ENCODE assay signal across 29 mouse cellular contexts in genomic region chr17:45929591-45929990, GRCm38 (mm10).
DNase-seq lines count a peak whose midpoint lies in the region; ATAC-seq and TF ChIP-seq lines count a peak whose summit lies in the region.
"Had no signal": no experiment of that assay in that cellular context is flagged by ENCODE, and none has a peak within 500 bp of the region (broad histone marks: within the 10 kb centered on the region; RNA-seq: fewer than 3 reads in every experiment).

No protein-coding gene starts in this region.

- 0 out of 2 replicates have a peak, but pooled peaks have one; percentile 1 for TF ChIP-seq CTCF in lung, embryonic 14.5 days (IDR thresholded peaks at IDR 0.05; ENCODE audit: low read depth)

- WGBS in lung, embryonic 14.5 days = 62% methylated on average over 7 of the region's 7 CpGs
- WGBS in limb, embryonic 10.5 days = 50% methylated on average over 7 of the region's 7 CpGs

- ATAC-seq in lung, embryonic 14.5 days (ENCODE audit: insufficient read depth) = no peak
- ATAC-seq: activated CD4-positive, CD25-positive, alpha-beta regulatory T cell, adult 4 months; forebrain, postnatal 0 days; inflammation-experienced regulatory T-cells, adult 6 months had no signal

- peak; percentile 19 for DNase-seq in embryo, embryonic 11 days
- DNase-seq in embryo, embryonic 10.5 days (ENCODE audit: low spot score) = no peak
- no peak for DNase-seq in lung, embryonic 14.5 days
- DNase-seq in lung, postnatal 4 days = no peak
- DNase-seq in limb, embryonic 10.5 days (ENCODE audit: low spot score) = peak; percentile 57
- no peak for DNase-seq in yolk sac, embryonic 10.5 days (ENCODE audit: low spot score)
- DNase-seq in cerebellum, postnatal 10 days = no peak
- DNase-seq: adrenal gland, postnatal 10 days; cerebellum, adult 2 months; cerebellum, postnatal 36 days; forebrain, postnatal 0 days; gastrocnemius, postnatal 25 days; heart, adult 18-20 months; heart, postnatal 14 days; kidney, adult 2 months; lung, adult 18-20 months; lung, postnatal 14 days; right cerebral cortex, adult 18-20 months; right cerebral cortex, postnatal 4 days; thymus, postnatal 36 days had no signal

- H3K36me3 ChIP-seq in lung, embryonic 14.5 days (ENCODE audit: insufficient read depth) = no peaks in the 10 kb centered on the region
- no peaks in the 10 kb centered on the region for H3K36me3 ChIP-seq in limb, embryonic 10.5 days
- no peaks in the 10 kb centered on the region for H3K36me3 ChIP-seq in myocyte (ENCODE audit: control insufficient read depth, insufficient read depth)
- H3K36me3 ChIP-seq: heart, embryonic 13.5 days; midbrain, embryonic 13.5 days; neural tube, embryonic 15.5 days; stomach, embryonic 15.5 days had no signal

- H3K79me2 ChIP-seq in myocyte (ENCODE audit: control insufficient read depth, insufficient read depth) = no peaks in the 10 kb centered on the region

- H3K27me3 ChIP-seq in lung, embryonic 14.5 days (ENCODE audit: insufficient read depth, low read length) = no peaks in the 10 kb centered on the region
- no peaks in the 10 kb centered on the region for H3K27me3 ChIP-seq in limb, embryonic 10.5 days (ENCODE audit: low read depth, poor library complexity, severe bottlenecking)
- H3K27me3 ChIP-seq in myocyte (ENCODE audit: control insufficient read depth, insufficient read depth, insufficient read length) = no peaks in the 10 kb centered on the region
- H3K27me3 ChIP-seq: heart, embryonic 13.5 days; neural tube, embryonic 15.5 days; stomach, embryonic 15.5 days had no signal

- 0 out of 2 replicates have a peak, but pooled peaks cover 2% of the 10 kb centered on the region for H3K4me1 ChIP-seq in lung, embryonic 14.5 days (ENCODE audit: insufficient read depth)
- H3K4me1 ChIP-seq in limb, embryonic 10.5 days = peaks cover 69% of the 10 kb centered on the region
- H3K4me1 ChIP-seq: neural tube, embryonic 15.5 days; stomach, embryonic 15.5 days had no signal

- no peak overlapping the region for H3K27ac ChIP-seq in lung, embryonic 14.5 days (ENCODE audit: low read depth)
- peak overlapping the region; percentile 87 for H3K27ac ChIP-seq in limb, embryonic 10.5 days
- H3K27ac ChIP-seq: heart, embryonic 13.5 days; hindbrain, embryonic 14.5 days; kidney, postnatal 0 days; midbrain, embryonic 13.5 days; neural tube, embryonic 15.5 days; stomach, embryonic 15.5 days had no signal

- H3K4me2 ChIP-seq in lung, embryonic 14.5 days = no peak overlapping the region
- peak overlapping the region; percentile 24 for H3K4me2 ChIP-seq in myocyte (ENCODE audit: low read depth)
- H3K4me2 ChIP-seq: heart, embryonic 13.5 days; hindbrain, embryonic 14.5 days; midbrain, embryonic 13.5 days; neural tube, embryonic 15.5 days; stomach, embryonic 15.5 days had no signal

- no peak overlapping the region for H3ac ChIP-seq in myocyte (ENCODE audit: control insufficient read depth, insufficient read length)

- H3K9me3 ChIP-seq in lung, embryonic 14.5 days (ENCODE audit: low read depth, low read length) = no peaks in the 10 kb centered on the region
- H3K9me3 ChIP-seq in limb, embryonic 10.5 days (replicated peaks) = no peaks in the 10 kb centered on the region
- H3K9me3 ChIP-seq: heart, embryonic 13.5 days; midbrain, embryonic 13.5 days; neural tube, embryonic 15.5 days; stomach, embryonic 15.5 days had no signal

- H3K4me3 ChIP-seq in lung, embryonic 14.5 days (ENCODE audit: low read depth, low read length) = no peak overlapping the region
- H3K4me3 ChIP-seq in limb, embryonic 10.5 days = no peak overlapping the region
- H3K4me3 ChIP-seq in myocyte = no peak overlapping the region
- H3K4me3 ChIP-seq: heart, embryonic 13.5 days; midbrain, embryonic 13.5 days; neural tube, embryonic 15.5 days; stomach, embryonic 15.5 days had no signal

- TF ChIP-seq POLR2A in myocyte (IDR thresholded peaks at IDR 0.05; ENCODE audit: insufficient read length, low read depth) = no peak

- no peak overlapping the region for H3K9ac ChIP-seq in lung, embryonic 14.5 days
- H3K9ac ChIP-seq: forebrain, postnatal 0 days; heart, embryonic 13.5 days; hindbrain, embryonic 14.5 days; midbrain, embryonic 13.5 days; neural tube, embryonic 15.5 days; stomach, embryonic 15.5 days had no signal

TF ChIP-seq in myocyte, 11 proteins besides CTCF, POLR2A, EP300 and RAD21:
- TF ChIP-seq TCF3 (IDR thresholded peaks at IDR 0.05; ENCODE audit: insufficient read length, low read depth) = no peak
- TF ChIP-seq MAX (IDR thresholded peaks at IDR 0.05; ENCODE audit: low read depth) = no peak
- TF ChIP-seq USF1 (IDR thresholded peaks at IDR 0.05; ENCODE audit: low read depth) = no peak
- TF ChIP-seq CEBPB (IDR thresholded peaks at IDR 0.05; ENCODE audit: insufficient read depth, poor library complexity, severe bottlenecking) = no peak
- no peak for TF ChIP-seq TCF12 (IDR thresholded peaks at IDR 0.05; ENCODE audit: insufficient read depth, poor library complexity, severe bottlenecking)
- no peak for TF ChIP-seq SRF (IDR thresholded peaks at IDR 0.05; ENCODE audit: control insufficient read depth, insufficient read length, low read depth)
- no peak for TF ChIP-seq POLR2AphosphoS2 (IDR thresholded peaks at IDR 0.05; ENCODE audit: insufficient read length, low read depth)
- TF ChIP-seq MYOD1 (IDR thresholded peaks at IDR 0.05; ENCODE audit: control insufficient read depth in 1 of 3, insufficient read length in 2 of 3, low read depth in 2 of 3) = no peak
- TF ChIP-seq REST (IDR thresholded peaks at IDR 0.05; ENCODE audit: insufficient read depth, insufficient read length) = no peak
- no peak for TF ChIP-seq E2F4 (IDR thresholded peaks at IDR 0.05; ENCODE audit: insufficient read depth)
- TF ChIP-seq MYOG (IDR thresholded peaks at IDR 0.05; ENCODE audit: control insufficient read depth in 1 of 3, insufficient read depth in 1 of 3, insufficient read length in 2 of 3, low read depth in 2 of 3) = no peak

Comparison
In these comparisons a context has a peak if more than half of its experiments do, and no peak if none do; other contexts are left out.
1. DNase-seq: peak in embryo, embryonic 11 days (single experiment) and limb, embryonic 10.5 days (single experiment); none in embryo, embryonic 10.5 days (single experiment), lung, embryonic 14.5 days (single experiment), lung, postnatal 4 days (0 of 2), yolk sac, embryonic 10.5 days (single experiment) and cerebellum, postnatal 10 days (0 of 2).